Mouse (Mus musculus) left cerebral cortex, adult 18-20 months (tissue): Measurements from ENCODE around the gene Efl1. TPM values are rescaled to one million over a fixed set of nuclear protein-coding genes. Genes with fewer than 3 reads are reported as not detected.

Experiments
- DNase-seq, 2 experiments: peaks; one replicate each; pipeline ENCODE4 v3.0.0; 2021 to 2022; ENCODE audit warnings: low spot score in 2 of 2, mixed read lengths in 1 of 2
- total RNA-seq, 2 experiments: library from RNA; stranded (reverse); gene quantifications; 2 replicates each; pipeline ENCODE4 v1.2.3; 2021

Gene Efl1
- total RNA-seq, 2 experiments from 2014 or later: 14.5 to 17.0 TPM

DNA sequence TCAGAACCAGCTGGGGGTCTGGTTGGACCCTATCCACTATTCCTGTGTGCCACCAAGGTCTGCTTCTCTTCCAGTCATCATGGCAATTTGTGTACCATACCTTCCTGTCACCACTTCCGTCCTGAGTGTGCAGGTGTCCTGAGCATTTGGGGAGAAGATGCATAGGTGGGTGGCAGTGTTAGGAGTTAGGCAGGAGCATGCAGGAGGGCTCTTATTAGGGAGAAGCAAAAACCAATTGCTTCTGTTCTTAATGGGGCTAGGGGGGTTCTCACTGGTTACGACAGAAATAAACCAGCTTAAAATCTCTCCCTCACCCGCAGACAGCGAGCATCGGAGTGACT lies 162.4 kb downstream of the Efl1 start:
- no peak for DNase-seq

DNA sequence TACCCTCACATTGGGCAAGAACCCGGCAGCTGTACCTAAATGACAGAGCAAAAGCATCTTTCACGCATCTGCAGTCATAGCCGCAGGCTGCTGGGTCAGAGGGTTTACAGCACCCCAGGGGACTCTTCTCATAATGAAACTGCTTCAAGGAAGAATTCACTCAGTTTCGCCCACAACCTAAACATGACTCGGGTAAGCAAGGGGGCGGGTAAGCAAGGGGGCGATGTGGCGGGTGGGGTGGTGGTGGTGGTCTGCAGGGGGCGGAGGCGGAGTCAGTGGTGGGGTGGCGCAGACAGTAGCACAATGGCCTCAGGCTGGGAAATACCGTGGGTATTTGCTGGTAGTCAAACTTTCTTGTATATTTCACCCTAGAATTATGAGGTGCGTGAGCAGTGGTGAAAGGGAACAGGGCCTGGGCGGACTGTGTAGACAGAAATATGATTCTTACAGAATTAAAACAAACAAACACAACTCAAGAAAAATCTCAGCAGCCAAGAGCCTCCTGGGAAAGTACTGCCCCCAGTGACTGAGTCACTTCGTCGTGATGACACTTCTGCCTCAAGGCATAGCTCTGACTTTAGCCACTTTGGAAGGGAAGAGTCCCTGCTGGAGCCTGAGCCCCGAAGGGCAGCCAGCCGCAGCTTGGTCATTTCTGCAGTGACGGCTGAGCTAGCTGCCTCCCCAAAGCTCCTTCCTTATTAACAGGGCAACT lies 162.9 kb downstream of the Efl1 start:
- DNase-seq: no peak

DNA sequence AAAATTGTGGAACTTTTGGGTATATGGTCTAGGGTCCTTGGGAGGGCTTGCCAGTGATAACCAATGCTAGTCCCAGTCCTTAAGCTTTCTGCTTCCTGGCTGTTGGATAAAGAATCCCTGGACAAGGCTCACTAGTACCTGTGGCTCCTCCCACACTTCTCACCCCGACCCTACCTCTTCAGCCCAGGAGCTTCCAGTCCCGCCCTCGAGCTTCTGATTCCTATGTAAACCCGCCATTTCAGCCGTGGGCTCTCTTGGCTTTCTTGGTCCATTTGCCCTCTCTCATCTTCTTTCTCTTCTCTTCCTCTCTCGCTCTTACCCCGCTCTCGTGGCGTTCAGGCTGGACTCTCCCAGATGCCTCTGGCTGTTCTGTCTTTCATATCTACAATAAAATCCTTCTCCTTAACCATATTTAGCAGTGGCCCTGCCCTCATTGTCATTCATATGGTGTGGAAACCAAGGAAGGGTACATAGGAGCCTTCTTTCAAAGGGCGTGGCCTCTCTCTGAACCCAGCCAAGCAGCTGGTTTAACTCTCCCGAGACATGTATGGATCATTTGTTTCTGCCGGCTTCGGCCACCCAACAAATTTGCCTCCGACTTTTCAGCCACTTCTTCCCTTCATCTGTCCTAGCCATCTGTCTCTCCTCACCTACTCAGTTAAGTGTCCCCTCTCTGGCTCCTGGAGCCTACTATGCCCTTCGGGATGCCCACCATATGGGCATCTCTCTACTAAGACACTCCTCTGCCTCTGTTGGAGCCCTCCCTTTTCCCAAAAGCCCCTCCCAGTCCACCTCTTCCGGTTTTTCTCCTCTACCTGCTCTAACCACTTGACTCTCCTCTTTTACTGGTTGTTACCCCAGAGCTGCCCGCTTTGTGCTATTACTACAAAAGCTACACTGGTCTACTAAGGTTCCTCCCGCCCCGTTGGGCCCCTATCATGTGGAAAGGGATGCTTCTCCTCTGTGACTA lies 164.1 kb downstream of the Efl1 start:
- no peak for DNase-seq

DNA sequence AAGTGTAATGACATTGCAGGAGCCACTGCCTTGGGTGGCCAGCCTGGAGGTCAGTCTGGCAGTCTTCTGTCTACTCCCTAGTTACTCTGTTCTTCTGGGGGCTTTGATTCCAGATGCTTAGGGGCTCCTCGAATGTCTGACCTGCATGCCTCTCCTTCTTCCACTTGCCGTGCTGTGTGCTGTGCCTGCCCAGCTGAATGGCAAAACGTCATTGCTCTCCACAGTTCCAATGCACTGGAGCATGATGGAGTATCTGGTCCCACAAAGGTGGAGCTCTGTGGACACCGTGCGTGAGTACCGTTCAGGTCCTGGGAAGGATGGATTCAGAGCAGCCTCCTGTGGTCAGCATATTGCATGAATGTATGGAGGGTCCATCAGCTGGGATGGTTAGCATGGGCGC lies 171.1 kb downstream of the Efl1 start:
- DNase-seq: no peak

DNA sequence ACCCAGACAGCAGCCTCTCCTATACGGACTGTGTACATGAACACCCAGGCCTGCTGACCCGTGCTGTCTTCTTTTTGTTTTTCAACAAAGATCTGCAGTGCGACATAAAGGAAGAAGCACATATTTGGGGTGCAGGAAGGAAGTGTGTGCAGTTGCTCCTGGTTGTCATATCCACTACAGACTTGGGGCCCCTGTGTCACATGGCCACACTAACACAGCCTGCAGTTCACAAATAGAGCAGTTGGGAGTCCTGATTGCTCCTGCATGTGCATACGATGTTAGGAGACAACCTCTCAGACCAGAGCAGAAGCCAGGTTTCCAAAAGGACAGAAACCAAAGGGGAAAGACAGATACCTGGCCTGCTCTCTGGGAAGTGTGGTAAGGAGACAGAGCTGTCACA lies 172.2 kb downstream of the Efl1 start:
- DNase-seq: no peak

DNA sequence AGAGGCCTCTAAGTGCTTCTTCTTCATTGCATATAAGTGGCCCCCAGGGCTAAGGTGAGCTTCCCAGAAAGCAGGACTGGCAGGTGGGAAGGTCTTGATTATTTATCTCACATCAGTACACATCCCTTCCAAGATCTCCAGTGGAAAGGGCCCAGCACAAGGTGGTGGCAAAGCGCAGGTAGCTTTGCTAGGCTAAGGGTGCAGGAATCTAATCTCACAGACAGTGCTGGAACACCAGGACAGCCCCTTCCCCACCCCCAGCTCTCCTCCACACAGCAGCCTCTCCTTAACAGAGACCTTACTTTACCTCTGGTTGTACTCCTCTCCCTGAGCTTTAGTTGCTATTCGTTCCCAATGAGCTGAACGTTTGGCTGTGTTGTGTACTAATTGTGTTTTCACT lies 173.1 kb downstream of the Efl1 start:
- no peak for DNase-seq

DNA sequence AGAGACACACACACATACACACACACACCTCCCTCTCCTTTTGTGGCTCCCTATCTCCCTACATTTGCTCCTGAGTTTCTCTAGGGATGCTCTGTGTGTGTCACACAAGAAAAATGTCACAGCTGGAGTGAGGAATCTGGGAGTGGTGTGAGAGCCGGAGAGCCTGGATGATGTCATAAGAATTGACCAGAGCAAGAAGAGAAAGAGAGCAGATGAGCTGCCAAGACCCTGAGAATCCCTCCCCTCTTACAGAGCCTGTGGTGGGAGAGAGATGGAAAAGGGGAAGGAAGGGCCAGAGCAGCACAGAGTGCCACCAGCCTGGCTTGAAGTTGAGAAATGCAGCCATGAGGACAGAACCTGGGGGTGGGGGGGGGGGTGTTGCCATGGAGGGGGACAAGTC lies 174.1 kb downstream of the Efl1 start:
- no peak for DNase-seq

Other genes starting within 250 kb of the Efl1 start
- gene Saxo2, start 86 bp upstream of the Efl1 start, total RNA-seq: 1 to 10 TPM; 8.1 to 8.6 TPM
- 10 to 100 TPM; 18.7 to 20.2 TPM for gene Mex3b, start 218.7 kb downstream of the Efl1 start, total RNA-seq